Mouse (Mus musculus) cerebellum, postnatal 10 days (tissue): ENCODE results near the gene Stom.
A peak's percentile ranks its signal among the peaks of the same experiment; 100 is the strongest.

Experiments used
- DNase-seq, 2 experiments: peaks; one replicate each; pipeline ENCODE4 v3.0.0; 2021; ENCODE audit warnings: mixed read lengths in 2 of 2

The Stom gene

DNA sequence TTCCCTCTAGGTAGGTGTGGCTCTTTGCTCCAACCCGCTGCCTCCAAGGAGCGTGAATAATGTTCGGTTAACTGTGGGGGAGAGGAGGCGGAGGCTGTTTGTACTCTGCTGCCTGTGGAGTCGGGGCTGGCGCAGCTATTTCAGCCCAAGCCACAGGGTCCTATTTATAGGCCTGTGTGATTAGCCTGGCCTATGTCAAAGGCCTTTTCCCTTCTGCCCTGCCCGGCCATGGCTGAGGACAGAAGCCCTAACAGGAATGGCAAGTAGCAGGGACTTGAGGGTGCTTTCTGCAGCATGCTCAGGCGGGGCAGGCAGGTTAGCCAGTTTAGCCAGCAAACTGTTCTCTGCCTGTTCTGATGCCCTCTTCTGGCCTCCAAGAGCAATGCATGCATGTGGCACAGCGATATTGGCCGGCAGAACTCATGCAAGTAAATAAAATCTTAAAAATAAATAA, 66.2 kb downstream of the Stom start:
- DNase-seq: peak; percentile 76 to 79

- DNase-seq: no peak
These were observed 67.0 kb downstream of the Stom start for GRCm38 (mm10) chr2:35269716-35270260.

DNA sequence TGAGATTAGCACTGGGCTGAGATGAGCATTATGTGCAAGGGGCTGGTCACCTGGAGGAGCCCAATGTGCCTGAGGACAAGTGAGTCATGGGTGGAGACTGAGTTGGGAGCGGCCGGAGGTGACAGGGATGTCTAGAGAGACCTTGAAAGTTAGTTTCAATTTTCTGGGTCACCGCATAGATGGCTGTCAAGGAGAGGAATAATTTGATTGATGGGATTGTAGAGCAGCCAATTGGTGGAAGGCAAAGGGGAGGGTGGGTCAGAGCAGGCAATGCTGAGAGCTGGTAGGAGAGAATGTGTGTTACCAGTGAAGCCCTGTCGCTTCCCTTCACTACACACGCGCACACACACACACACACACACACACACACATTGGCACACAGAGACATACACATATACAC, 67.6 kb downstream of the Stom start:
- DNase-seq: no peak

- DNase-seq: no peak
These were observed 68.8 kb downstream of the Stom start for GRCm38 (mm10) chr2:35267876-35268566.

DNA sequence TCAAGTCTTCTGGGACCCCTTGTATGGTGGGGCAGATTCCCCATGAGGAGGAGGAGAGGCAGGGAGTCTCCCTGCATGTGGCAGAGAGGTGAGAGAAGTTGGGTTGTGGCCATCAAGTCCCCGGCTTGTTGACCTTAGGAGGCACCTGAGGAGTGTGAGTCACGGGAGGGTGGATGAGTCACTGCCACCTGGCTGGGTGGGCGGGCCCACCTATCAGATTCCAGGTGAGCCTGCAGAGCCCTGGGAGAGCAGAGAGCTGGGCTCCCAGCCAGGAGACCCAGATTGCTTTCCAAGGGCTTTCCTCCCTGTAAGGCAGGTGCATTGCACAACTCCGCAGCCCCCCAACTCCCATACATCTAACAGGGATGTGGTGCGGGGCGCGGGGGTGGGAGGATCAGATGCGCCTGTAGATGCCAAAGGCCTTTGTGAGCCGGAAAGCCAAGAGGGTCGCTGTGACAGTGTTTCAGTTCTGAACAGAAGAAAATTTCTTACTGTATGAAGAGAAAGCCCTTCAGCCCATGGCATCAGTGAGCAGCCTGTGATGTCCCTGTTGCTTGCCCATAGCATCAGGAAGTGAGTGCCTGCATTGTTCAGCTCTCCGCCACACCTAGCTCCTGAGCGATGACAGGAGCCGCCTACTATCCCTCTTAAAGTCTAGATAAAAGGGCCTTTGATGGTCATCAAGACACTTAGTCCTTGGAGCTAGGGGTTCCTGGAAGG, 69.5 kb downstream of the Stom start:
- no peak for DNase-seq

DNA sequence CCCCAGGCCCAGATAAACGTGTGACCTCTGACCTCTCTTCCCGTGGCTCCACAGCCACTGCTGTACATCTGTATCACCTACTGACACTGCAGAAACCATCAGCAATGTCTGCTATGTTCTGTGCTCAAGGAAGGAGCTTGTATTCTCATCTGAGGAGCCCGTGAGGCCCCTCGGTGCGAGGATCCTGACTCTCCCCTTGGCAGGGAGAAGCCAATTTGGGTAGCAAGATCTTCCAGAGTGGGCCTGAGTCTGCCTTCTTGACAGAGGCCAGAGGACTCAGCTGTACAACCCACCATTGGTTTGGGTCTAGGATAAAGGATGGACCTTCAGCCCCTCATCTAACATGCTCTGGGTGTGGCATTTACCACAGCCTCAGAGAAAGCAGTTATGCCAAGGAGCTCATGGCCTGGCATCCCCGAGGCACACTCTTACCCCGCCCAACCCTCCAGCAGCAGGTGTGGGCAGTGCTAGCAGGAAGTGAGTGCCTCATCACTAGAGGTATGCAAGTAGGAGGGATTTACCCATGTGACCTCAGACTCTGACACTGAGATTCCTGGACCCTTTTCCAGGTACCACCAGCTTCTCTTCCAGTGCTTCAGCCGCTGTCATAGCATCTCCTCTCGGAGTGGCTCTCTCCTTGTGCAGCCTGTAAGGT, 70.4 kb downstream of the Stom start:
- no peak for DNase-seq

DNA sequence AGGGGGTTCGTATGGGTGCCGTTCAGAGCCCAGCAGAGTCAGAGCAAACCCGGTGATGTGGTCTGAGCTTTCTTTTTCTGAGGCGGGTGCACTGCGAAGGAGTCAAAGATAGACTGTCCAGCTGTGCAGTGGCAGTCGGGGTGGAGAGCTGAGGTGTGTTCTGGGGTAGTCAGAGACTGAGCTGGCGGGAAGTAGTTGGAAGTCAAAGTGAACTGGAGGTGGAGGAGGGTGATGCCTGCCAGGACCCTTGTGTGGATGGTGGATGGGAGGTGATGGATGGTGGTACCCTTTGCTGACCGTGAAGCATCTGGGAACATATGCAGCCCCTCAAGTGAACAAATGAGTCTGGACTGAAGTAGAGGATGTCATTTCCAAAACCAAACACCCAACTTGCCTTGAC, 71.0 kb downstream of the Stom start:
- DNase-seq: no peak

GRCm38 (mm10) chr2:35265296-35265695, 71.5 kb downstream of the Stom start:
- DNase-seq: peak; percentile 49 to 57

DNA sequence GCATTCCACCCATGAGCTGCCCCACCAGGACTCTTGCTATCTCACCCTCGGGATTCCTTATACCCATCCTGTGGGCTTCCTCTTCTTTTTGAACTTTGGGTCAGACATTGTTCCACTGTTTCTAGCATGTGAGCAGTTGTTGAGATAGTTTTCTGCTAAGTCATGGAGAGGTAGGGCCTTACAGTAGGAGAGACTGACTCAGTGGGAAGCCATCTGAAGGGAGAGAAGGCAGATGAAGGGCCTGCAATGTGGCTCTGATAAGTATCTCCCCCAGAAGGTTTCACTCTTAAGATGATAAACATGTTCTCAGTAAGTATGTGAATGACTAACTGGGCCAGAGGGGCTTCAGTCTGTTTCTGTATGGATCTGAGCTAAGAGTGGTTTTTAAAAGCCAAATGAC, 72.7 kb downstream of the Stom start:
- no peak for DNase-seq
